Mouse (Mus musculus): ENCODE data around the gene Nt5dc2. TPM values are rescaled to one million over a fixed set of nuclear protein-coding genes. Genes with fewer than 3 reads are reported as not detected.

The Nt5dc2 gene
- polyA plus RNA-seq (2015; fragmentation: Nextera tagmentation; extraction: Ambion mirVana) = 201 and 204 TPM in 2 replicates

GRCm38 (mm10) chr14:31130236-31131220 is at the start of gene Nt5dc2:
TSS of gene Nt5dc2 (plus strand) at chr14:31131053.
- H3K9ac ChIP-seq (ENCODE audit: low read depth, low read length) = peak within 1 kb of the TSS; percentile 77
- DNase-seq (ENCODE audit: low spot score) = peak; percentile 96
- 5% methylated on average over 61 of the region's 63 CpGs for WGBS
- peaks cover 26% of the 10 kb centered on the region for H3K4me1 ChIP-seq (replicated peaks; ENCODE audit: insufficient read depth, low read length)
- peaks cover 4% of the 10 kb centered on the region for H3K36me3 ChIP-seq (ENCODE audit: insufficient read depth, low read length)
- ATAC-seq (replicated peaks; ENCODE audit: low FRiP score, low read depth) = peak; percentile 71
- peak within 1 kb of the TSS; percentile 70 for H3K27ac ChIP-seq
- no peaks in the 10 kb centered on the region for H3K9me3 ChIP-seq (replicated peaks; ENCODE audit: low read length)
- no peaks in the 10 kb centered on the region for H3K27me3 ChIP-seq (ENCODE audit: insufficient read depth, low read length)
- peak within 1 kb of the TSS; percentile 77 for H3K4me3 ChIP-seq (replicated peaks; ENCODE audit: low read depth, low read length)
- peak within 1 kb of the TSS; percentile 92 for H3K4me2 ChIP-seq (ENCODE audit: low read length)
- peak; percentile 48 for TF ChIP-seq CTCF (IDR thresholded peaks at IDR 0.05; ENCODE audit: low read depth)

GRCm38 (mm10) chr14:31081147-31081546 is 49.7 kb upstream of the Nt5dc2 start:
- H3K9me3 ChIP-seq (replicated peaks; ENCODE audit: low read length) = no peaks in the 10 kb centered on the region
- no peak for ATAC-seq (replicated peaks; ENCODE audit: low FRiP score, low read depth)
- H3K4me3 ChIP-seq (replicated peaks; ENCODE audit: low read depth, low read length) = no peak overlapping the region
- H3K4me1 ChIP-seq (replicated peaks; ENCODE audit: insufficient read depth, low read length) = no peaks in the 10 kb centered on the region
- DNase-seq (ENCODE audit: low spot score) = no peak
- no peak overlapping the region for H3K9ac ChIP-seq (ENCODE audit: low read depth, low read length)
- H3K36me3 ChIP-seq (ENCODE audit: insufficient read depth, low read length) = peaks cover 43% of the 10 kb centered on the region
- H3K27me3 ChIP-seq (ENCODE audit: insufficient read depth, low read length) = no peaks in the 10 kb centered on the region
- H3K4me2 ChIP-seq (ENCODE audit: low read length) = no peak overlapping the region
- no peak overlapping the region for H3K27ac ChIP-seq
- TF ChIP-seq CTCF (IDR thresholded peaks at IDR 0.05; ENCODE audit: low read depth) = no peak

- Histone ChIP-seq H3K9ac (ENCODE audit: low read depth, low read length) (no peak overlapping the region), H3K27ac (no peak overlapping the region), H3K4me1 (replicated peaks; ENCODE audit: insufficient read depth, low read length) (no peaks in the 10 kb centered on the region), H3K9me3 (replicated peaks; ENCODE audit: low read length) (no peaks in the 10 kb centered on the region), H3K4me2 (ENCODE audit: low read length) (no peak overlapping the region), H3K4me3 (replicated peaks; ENCODE audit: low read depth, low read length) (no peak overlapping the region), H3K27me3 (ENCODE audit: insufficient read depth, low read length) (no peaks in the 10 kb centered on the region), H3K36me3 (ENCODE audit: insufficient read depth, low read length) (peaks cover 51% of the 10 kb centered on the region)
- WGBS = 80% methylated on average over 6 of the region's 6 CpGs
- peak; percentile 40; the same call in 1 of the 2 replicates for TF ChIP-seq CTCF (IDR thresholded peaks at IDR 0.05; ENCODE audit: low read depth)
- DNase-seq (ENCODE audit: low spot score) (no peak), ATAC-seq (replicated peaks; ENCODE audit: low FRiP score, low read depth) (no peak)
These were observed 43.4 kb upstream of the Nt5dc2 start for GRCm38 (mm10) chr14:31087433-31087832.

- no peaks in the 10 kb centered on the region for H3K27me3 ChIP-seq (ENCODE audit: insufficient read depth, low read length)
These were observed 42.3 kb upstream of the Nt5dc2 start for GRCm38 (mm10) chr14:31088515-31088914.

GRCm38 (mm10) chr14:31089918-31090317 is 40.9 kb upstream of the Nt5dc2 start:
- H3K9me3 ChIP-seq (replicated peaks; ENCODE audit: low read length) = no peaks in the 10 kb centered on the region
- ATAC-seq (replicated peaks; ENCODE audit: low FRiP score, low read depth) (no peak), DNase-seq (ENCODE audit: low spot score) (no peak)
- no peak overlapping the region for H3K9ac ChIP-seq (ENCODE audit: low read depth, low read length)
- no peak for TF ChIP-seq CTCF (IDR thresholded peaks at IDR 0.05; ENCODE audit: low read depth)
- no peak overlapping the region for H3K27ac ChIP-seq
- H3K4me3 ChIP-seq (replicated peaks; ENCODE audit: low read depth, low read length) = no peak overlapping the region
- H3K4me1 ChIP-seq (replicated peaks; ENCODE audit: insufficient read depth, low read length) = no peaks in the 10 kb centered on the region
- no peak overlapping the region for H3K4me2 ChIP-seq (ENCODE audit: low read length)
- no peaks in the 10 kb centered on the region for H3K27me3 ChIP-seq (ENCODE audit: insufficient read depth, low read length)
- peaks cover 47% of the 10 kb centered on the region for H3K36me3 ChIP-seq (ENCODE audit: insufficient read depth, low read length)
- WGBS = 79% methylated on average over 1 of the region's 1 CpGs

More at GRCm38 (mm10) chr14:31088515-31088914, 42.3 kb upstream of the Nt5dc2 start:
- H3K9me3 ChIP-seq (replicated peaks; ENCODE audit: low read length) = no peaks in the 10 kb centered on the region
- DNase-seq (ENCODE audit: low spot score) = no peak
- WGBS = 96% methylated on average over 2 of the region's 2 CpGs
- H3K9ac ChIP-seq (ENCODE audit: low read depth, low read length) = no peak overlapping the region
- no peak for TF ChIP-seq CTCF (IDR thresholded peaks at IDR 0.05; ENCODE audit: low read depth)
- no peak for ATAC-seq (replicated peaks; ENCODE audit: low FRiP score, low read depth)
- H3K36me3 ChIP-seq (ENCODE audit: insufficient read depth, low read length) = peaks cover 49% of the 10 kb centered on the region
- H3K27ac ChIP-seq = no peak overlapping the region
- H3K4me1 ChIP-seq (replicated peaks; ENCODE audit: insufficient read depth, low read length) = no peaks in the 10 kb centered on the region
- no peak overlapping the region for H3K4me3 ChIP-seq (replicated peaks; ENCODE audit: low read depth, low read length)
- no peak overlapping the region for H3K4me2 ChIP-seq (ENCODE audit: low read length)

- Histone ChIP-seq H3K36me3 (ENCODE audit: insufficient read depth, low read length) (peaks cover 41% of the 10 kb centered on the region), H3K9me3 (replicated peaks; ENCODE audit: low read length) (no peaks in the 10 kb centered on the region), H3K4me3 (replicated peaks; ENCODE audit: low read depth, low read length) (no peak overlapping the region), H3K9ac (ENCODE audit: low read depth, low read length) (no peak overlapping the region), H3K4me1 (replicated peaks; ENCODE audit: insufficient read depth, low read length) (no peaks in the 10 kb centered on the region), H3K27me3 (ENCODE audit: insufficient read depth, low read length) (no peaks in the 10 kb centered on the region), H3K27ac (no peak overlapping the region), H3K4me2 (ENCODE audit: low read length) (no peak overlapping the region)
- no peak for DNase-seq (ENCODE audit: low spot score)
- 85% methylated on average over 2 of the region's 2 CpGs for WGBS
- TF ChIP-seq CTCF (IDR thresholded peaks at IDR 0.05; ENCODE audit: low read depth) = no peak
- no peak for ATAC-seq (replicated peaks; ENCODE audit: low FRiP score, low read depth)
These were observed 25.7 kb upstream of the Nt5dc2 start for GRCm38 (mm10) chr14:31105156-31105555.

Measured in kidney, postnatal 0 days (tissue).